Mouse (Mus musculus): ENCODE data around the gene Slc22a1. TPM values are rescaled to one million over a fixed set of nuclear protein-coding genes. Genes with fewer than 3 reads are reported as not detected.

The Slc22a1 gene
- polyA plus RNA-seq (2016; fragmentation: Nextera tagmentation; extraction: Ambion mirVana): 4.0 and 4.7 TPM in 2 replicates

DNA sequence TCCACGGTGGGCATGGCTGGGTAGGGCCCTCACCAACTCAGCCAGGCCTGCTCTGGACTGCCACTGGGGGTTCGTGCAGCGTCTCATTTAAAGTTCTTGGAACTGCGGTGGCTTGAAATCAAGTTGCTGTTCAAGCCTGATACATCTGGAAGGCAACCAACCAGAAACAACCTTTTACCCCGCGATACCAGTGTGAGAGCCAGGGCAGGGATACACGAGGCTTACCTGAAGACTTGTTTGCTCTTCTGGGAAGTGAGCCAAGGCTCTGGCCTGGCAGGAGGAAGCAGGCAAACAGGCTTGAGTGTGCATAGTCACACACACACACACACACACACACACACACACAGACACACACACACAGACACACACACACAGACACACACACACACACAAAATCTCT lies at the start of gene Slc22a1:
Gene Slc22a1, minus strand, starts transcription at position 184 of the 400 bp plus-strand sequence.
- no peak for ATAC-seq (ENCODE audit: insufficient number of reproducible peaks, low FRiP score)
- Histone ChIP-seq H3K27ac (ENCODE audit: poor library complexity, severe bottlenecking) (no peak within 1 kb of the TSS), H3K9ac (no peak within 1 kb of the TSS), H3K4me1 (replicated peaks) (peaks cover 13% of the 10 kb centered on the region; the same call in 1 of the 2 replicates), H3K4me3 (no peak within 1 kb of the TSS), H3K9me3 (replicated peaks) (peaks cover 9% of the 10 kb centered on the region; the same call in 1 of the 2 replicates), H3K4me2 (no peak within 1 kb of the TSS), H3K36me3 (peaks cover 9% of the 10 kb centered on the region), H3K27me3 (replicated peaks) (no peaks in the 10 kb centered on the region)
- 77% methylated on average over 7 of the region's 7 CpGs for WGBS

DNA sequence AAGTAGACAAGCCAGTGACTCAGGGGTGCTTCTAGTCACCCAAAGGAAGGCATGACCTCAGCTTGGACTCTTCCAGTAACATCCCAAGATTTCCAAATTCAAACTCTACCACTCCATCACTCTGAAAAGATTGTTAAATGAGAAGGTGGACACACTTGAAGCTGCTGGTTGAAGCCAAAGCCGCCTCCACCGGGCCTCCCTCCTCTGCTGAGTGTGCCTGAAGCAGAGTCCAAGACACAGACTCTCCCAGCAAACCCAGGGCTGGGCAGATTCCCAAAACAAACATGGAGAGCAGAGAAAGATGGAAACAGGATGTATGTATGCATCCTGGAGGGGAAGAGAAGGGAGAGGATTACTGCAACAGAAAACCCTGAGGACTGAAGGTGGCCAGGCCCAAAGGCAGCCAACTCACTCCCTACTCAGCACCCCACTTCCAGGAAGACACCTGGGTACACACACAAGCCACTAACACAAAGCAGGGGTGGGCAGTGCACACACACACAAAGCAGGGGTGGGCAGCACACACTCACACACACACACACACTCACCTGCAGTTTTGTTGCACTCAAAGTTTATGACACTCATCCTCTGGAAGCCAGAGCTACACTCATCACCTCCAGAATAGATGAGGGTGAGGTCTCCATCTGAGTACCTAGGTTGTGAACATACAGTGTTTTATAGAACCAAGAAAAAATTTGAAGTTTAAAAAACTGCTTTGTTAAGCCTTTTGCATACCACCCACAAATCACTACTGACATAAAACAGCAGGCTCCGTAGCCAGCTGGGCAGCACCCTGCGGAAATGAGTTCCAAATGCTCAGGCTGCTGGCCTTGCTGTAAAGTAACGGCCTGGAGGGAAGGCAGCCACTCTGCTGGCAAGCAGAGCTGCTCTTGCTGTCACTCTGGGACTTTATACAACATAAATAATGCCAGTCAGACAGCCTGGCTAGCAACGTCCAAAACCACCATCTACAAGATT lies 49.4 kb upstream of the Slc22a1 start:
- Histone ChIP-seq H3K9me3 (replicated peaks) (no peaks in the 10 kb centered on the region), H3K27ac (ENCODE audit: poor library complexity, severe bottlenecking) (peak overlapping the region; percentile 96), H3K4me1 (replicated peaks) (peaks cover 86% of the 10 kb centered on the region), H3K9ac (peak overlapping the region; percentile 57), H3K27me3 (replicated peaks) (no peaks in the 10 kb centered on the region), H3K4me3 (no peak overlapping the region), H3K4me2 (peak overlapping the region; percentile 11), H3K36me3 (peaks cover 81% of the 10 kb centered on the region)
- ATAC-seq (ENCODE audit: insufficient number of reproducible peaks, low FRiP score): peak; percentile 49
- WGBS: 30% methylated on average over 6 of the region's 6 CpGs

DNA sequence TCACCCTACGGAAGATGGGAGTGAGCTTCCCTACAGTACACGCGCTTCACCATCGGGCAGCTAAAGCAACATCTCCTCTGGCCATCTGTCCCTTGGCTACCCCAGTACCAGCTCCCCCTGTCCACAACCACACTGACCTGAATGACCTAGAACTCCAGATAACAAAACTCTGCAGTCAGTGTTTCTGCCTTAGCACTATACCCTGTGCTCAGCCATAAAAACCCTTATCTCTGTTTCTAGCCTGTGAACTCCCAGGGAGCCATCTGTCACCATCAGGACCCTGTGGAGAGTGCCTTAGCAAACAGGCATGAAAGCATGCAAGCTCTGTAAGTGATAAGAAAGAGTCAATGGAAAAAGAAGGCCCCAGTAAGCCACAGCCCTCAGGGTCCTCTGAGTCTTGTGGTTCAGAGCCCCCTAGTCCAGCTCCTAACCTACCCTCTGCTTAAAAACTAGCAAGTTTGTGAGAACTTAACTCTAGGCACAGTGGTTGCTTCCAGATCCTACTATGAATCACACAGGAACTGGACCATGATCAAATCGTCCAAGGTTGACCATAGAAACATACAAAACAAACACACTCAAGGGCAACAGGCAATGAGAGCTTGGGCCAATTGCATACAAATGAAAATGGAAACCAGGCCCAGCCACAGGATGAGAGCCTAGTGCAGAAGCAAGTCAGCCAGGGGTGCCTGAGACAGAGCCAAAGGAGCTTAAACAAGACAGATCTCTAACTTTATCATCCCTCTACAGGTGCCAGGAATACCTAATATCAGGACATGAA lies 48.5 kb upstream of the Slc22a1 start:
- 9% methylated on average over 5 of the region's 5 CpGs for WGBS
- peak overlapping the region; percentile 57; the same call in 1 of the 2 replicates for H3K9ac ChIP-seq

DNA sequence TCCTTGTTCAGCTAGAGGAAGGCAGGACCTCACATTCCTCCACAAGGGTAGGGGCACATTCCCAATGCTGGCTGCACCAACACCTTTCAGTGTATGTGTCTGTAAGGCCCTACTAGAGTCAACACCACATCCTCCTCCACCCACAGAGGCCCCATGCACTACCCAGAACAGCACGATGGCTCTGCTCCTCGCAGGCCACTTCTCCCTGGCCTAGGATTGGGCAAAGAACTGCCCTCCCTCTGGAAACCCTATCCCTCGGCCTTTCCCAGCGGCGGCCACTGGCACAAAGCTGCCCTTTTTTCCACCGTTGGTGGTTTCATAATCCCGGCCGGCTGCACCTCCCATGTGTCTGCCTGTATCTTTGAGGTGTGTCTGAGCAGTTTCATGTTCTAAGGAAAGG lies 47.0 kb upstream of the Slc22a1 start:
- ATAC-seq (ENCODE audit: insufficient number of reproducible peaks, low FRiP score): no peak
- peaks cover 86% of the 10 kb centered on the region for H3K4me1 ChIP-seq (replicated peaks)
- 0 out of 2 replicates have a peak overlapping the region, but pooled peaks have one; percentile 46 for H3K9ac ChIP-seq
- no peak overlapping the region for H3K4me2 ChIP-seq
- 52% methylated on average over 8 of the region's 8 CpGs for WGBS
- peak overlapping the region; percentile 96 for H3K27ac ChIP-seq (ENCODE audit: poor library complexity, severe bottlenecking)
- no peaks in the 10 kb centered on the region for H3K9me3 ChIP-seq (replicated peaks)
- no peak overlapping the region for H3K4me3 ChIP-seq
- peaks cover 83% of the 10 kb centered on the region for H3K36me3 ChIP-seq
- no peaks in the 10 kb centered on the region for H3K27me3 ChIP-seq (replicated peaks)

More for the DNA sequence above, 48.5 kb upstream of the Slc22a1 start:
- H3K9me3 ChIP-seq (replicated peaks): no peaks in the 10 kb centered on the region
- peaks cover 81% of the 10 kb centered on the region for H3K36me3 ChIP-seq
- H3K27ac ChIP-seq (ENCODE audit: poor library complexity, severe bottlenecking): peak overlapping the region; percentile 96
- peak; percentile 62 for ATAC-seq (ENCODE audit: insufficient number of reproducible peaks, low FRiP score)
- peak overlapping the region; percentile 11 for H3K4me2 ChIP-seq
- H3K4me3 ChIP-seq: no peak overlapping the region
- no peaks in the 10 kb centered on the region for H3K27me3 ChIP-seq (replicated peaks)
- H3K4me1 ChIP-seq (replicated peaks): peaks cover 83% of the 10 kb centered on the region

DNA sequence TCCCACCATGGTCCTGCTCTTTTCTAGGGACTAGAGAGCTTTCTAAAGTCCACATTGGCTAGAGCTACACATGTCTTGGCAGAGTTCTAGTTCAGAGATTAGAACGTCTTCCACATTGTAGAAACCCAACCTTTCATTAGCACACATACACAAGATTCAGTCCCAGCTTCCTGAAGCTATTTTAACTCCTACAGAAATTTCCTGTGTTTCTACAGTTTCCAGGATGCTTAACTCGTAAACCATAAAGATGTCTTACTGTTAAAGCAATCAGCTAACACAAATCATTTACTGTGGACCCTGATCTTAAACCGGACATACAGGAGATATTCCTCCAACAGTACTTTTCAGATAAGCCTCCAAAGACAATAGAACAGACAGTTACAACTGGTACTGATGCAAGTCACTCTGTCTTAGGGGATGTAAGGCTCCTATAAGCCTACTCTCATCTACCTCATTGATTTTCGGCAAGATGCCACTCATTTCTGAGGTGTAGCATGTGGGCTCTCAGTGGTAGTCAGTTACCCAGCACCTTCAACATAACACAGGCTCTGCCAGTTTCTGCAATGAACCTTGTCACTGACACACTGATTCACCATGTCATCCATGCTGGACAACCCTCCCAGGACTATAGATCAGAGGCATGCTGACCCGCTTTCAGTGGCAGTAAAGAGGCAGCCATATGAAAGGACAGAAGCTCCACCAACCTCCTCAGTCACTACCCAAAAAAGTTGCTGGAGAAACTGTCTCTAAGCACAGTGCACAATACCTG lies 45.7 kb upstream of the Slc22a1 start:
- H3K27me3 ChIP-seq (replicated peaks): no peaks in the 10 kb centered on the region
- WGBS: 64% methylated on average over 5 of the region's 5 CpGs
- no peak overlapping the region for H3K4me2 ChIP-seq
- no peaks in the 10 kb centered on the region for H3K9me3 ChIP-seq (replicated peaks)
- H3K4me3 ChIP-seq: no peak overlapping the region
- H3K36me3 ChIP-seq: peaks cover 85% of the 10 kb centered on the region
- peak overlapping the region; percentile 52; the same call in 1 of the 2 replicates for H3K27ac ChIP-seq (ENCODE audit: poor library complexity, severe bottlenecking)
- peaks cover 83% of the 10 kb centered on the region for H3K4me1 ChIP-seq (replicated peaks)
- H3K9ac ChIP-seq: no peak overlapping the region
- no peak for ATAC-seq (ENCODE audit: insufficient number of reproducible peaks, low FRiP score)

DNA sequence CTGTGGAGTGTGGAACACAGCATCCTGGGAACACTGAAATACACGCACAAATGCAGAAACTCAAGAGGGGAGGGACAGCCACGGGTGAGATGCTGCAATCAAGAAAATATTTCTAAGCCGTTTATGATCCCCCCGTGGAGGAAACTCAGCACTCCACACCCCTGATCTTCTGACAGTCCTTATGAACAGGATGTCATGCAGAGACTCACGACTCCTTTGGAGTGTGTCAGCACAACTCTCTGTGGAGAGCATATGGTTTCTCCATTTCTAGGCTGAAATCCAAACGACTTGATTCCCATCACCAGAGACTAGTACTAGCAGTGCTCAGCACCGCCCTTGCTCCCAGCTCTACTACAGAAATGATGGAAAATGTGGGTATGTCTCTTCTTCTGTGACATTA lies 42.6 kb upstream of the Slc22a1 start:
- peaks cover 97% of the 10 kb centered on the region for H3K36me3 ChIP-seq

DNA sequence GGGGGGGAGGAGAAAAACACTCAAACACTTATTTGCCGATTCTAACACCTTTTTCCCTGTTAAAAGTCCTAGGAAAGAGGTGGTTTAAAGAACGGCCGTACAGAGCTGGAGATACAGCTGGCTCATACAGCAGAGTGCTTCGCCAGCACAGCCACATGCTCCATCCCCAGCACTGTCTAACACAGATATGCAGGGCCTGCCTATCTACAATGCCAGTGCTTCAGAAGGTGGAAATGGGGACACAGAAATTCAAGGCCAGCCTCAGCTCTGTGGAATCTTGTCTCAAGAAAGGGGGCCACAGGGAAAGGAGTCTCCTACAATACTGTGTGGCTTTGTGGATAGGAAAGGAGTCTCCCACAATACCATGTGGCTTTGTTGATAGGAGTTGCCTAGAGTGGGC lies 41.8 kb upstream of the Slc22a1 start:
- peak overlapping the region; percentile 29; the same call in 1 of the 2 replicates for H3K27ac ChIP-seq (ENCODE audit: poor library complexity, severe bottlenecking)
- no peak overlapping the region for H3K9ac ChIP-seq
- no peak overlapping the region for H3K4me2 ChIP-seq
- no peak for ATAC-seq (ENCODE audit: insufficient number of reproducible peaks, low FRiP score)
- peaks cover 98% of the 10 kb centered on the region for H3K36me3 ChIP-seq
- H3K4me1 ChIP-seq (replicated peaks): peaks cover 55% of the 10 kb centered on the region
- 64% methylated on average over 4 of the region's 4 CpGs for WGBS
- no peaks in the 10 kb centered on the region for H3K27me3 ChIP-seq (replicated peaks)
- H3K4me3 ChIP-seq: no peak overlapping the region
- no peaks in the 10 kb centered on the region for H3K9me3 ChIP-seq (replicated peaks)

More for the DNA sequence above, 42.6 kb upstream of the Slc22a1 start:
- 0 out of 2 replicates have a peak overlapping the region, but pooled peaks have one; percentile 35 for H3K27ac ChIP-seq (ENCODE audit: poor library complexity, severe bottlenecking)
- peaks cover 61% of the 10 kb centered on the region for H3K4me1 ChIP-seq (replicated peaks)
- H3K4me3 ChIP-seq: no peak overlapping the region
- no peaks in the 10 kb centered on the region for H3K27me3 ChIP-seq (replicated peaks)
- no peak for ATAC-seq (ENCODE audit: insufficient number of reproducible peaks, low FRiP score)
- no peak overlapping the region for H3K9ac ChIP-seq
- H3K9me3 ChIP-seq (replicated peaks): no peaks in the 10 kb centered on the region
- WGBS: 57% methylated on average over 7 of the region's 7 CpGs
- H3K4me2 ChIP-seq: no peak overlapping the region

DNA sequence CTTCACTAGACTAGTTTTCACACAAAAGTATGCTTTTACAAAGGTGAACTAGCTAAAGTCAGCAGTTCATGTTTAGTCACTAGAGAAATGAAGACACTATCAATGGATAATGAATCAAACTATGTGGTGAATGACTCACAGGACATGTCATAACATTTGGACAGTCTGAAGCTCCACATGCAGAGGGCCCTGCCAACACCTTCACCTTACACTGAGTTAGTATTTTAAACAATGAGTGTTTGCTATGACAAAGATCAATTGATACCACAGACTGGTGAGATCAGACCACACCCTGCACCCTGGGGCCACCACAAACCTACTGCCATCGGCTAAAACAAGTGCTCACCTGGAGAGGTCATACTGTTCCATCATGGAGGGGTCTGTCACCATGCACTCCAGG lies 39.4 kb upstream of the Slc22a1 start:
- H3K36me3 ChIP-seq: peaks cover 98% of the 10 kb centered on the region
- 63% methylated on average over 1 of the region's 1 CpGs for WGBS
- peaks cover 37% of the 10 kb centered on the region for H3K4me1 ChIP-seq (replicated peaks)

DNA sequence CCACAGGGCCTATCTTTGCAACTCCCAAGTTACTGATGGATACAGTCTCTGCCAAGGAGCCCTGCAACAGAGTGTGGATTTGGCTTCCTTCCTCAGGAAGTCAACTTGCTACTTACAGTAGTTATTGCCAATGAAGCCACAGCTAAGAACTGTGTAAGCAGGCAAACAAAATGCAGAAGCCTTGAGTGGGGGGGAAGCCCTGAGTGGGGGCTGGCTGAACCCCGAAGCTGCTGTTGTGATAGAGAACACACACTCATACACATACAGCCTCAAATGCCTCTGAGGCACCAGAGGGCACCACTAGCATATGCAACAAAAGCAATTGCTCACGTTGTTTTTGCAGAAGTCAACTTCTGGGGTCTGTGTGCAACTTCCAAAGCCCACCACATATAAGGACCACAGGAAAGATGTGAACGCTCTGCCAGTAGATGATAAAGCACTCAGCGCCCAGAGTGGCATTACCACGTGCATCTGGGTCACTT lies 38.5 kb upstream of the Slc22a1 start:
- H3K9me3 ChIP-seq (replicated peaks): no peaks in the 10 kb centered on the region
- H3K4me2 ChIP-seq: no peak overlapping the region
- H3K9ac ChIP-seq: no peak overlapping the region
- no peaks in the 10 kb centered on the region for H3K27me3 ChIP-seq (replicated peaks)
- H3K4me1 ChIP-seq (replicated peaks): peaks cover 30% of the 10 kb centered on the region
- WGBS: 65% methylated on average over 5 of the region's 5 CpGs
- H3K4me3 ChIP-seq: no peak overlapping the region
- peak overlapping the region; percentile 23; the same call in 1 of the 2 replicates for H3K27ac ChIP-seq (ENCODE audit: poor library complexity, severe bottlenecking)
- no peak for ATAC-seq (ENCODE audit: insufficient number of reproducible peaks, low FRiP score)
- peaks cover 96% of the 10 kb centered on the region for H3K36me3 ChIP-seq

More for the DNA sequence above, 39.4 kb upstream of the Slc22a1 start:
- Histone ChIP-seq H3K27me3 (replicated peaks) (no peaks in the 10 kb centered on the region), H3K9me3 (replicated peaks) (no peaks in the 10 kb centered on the region), H3K4me2 (no peak overlapping the region), H3K27ac (ENCODE audit: poor library complexity, severe bottlenecking) (no peak overlapping the region), H3K4me3 (no peak overlapping the region), H3K9ac (no peak overlapping the region)
- no peak for ATAC-seq (ENCODE audit: insufficient number of reproducible peaks, low FRiP score)

DNA sequence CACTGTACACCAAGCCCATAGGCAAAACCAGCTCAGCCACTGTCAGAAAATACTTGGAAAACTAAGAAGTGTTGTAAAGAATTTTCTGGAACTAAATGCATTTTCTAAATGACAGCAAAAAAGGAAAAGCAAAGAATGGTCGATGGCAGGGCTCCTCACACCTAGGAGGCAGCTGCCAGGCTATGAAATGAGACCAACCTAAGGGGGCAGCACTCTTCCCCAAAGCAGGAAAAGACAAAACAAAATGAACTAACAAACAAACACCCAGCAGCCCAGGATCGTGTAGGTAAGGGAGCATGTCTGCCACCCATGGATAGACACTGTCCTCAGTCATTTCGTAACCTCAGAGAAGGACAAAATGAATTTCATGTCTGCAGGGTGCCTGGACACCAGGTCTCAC lies 37.4 kb upstream of the Slc22a1 start:
- WGBS: 71% methylated on average over 3 of the region's 3 CpGs
- no peak overlapping the region for H3K4me3 ChIP-seq
- peaks cover 94% of the 10 kb centered on the region for H3K36me3 ChIP-seq
- no peaks in the 10 kb centered on the region for H3K9me3 ChIP-seq (replicated peaks)
- no peaks in the 10 kb centered on the region for H3K27me3 ChIP-seq (replicated peaks)
- no peak overlapping the region for H3K27ac ChIP-seq (ENCODE audit: poor library complexity, severe bottlenecking)
- H3K4me1 ChIP-seq (replicated peaks): peaks cover 21% of the 10 kb centered on the region
- no peak overlapping the region for H3K9ac ChIP-seq
- ATAC-seq (ENCODE audit: insufficient number of reproducible peaks, low FRiP score): no peak
- no peak overlapping the region for H3K4me2 ChIP-seq
